Mouse (Mus musculus) forebrain, embryonic 13.5 days (tissue): ENCODE data around the gene Paics. TPM values are rescaled to one million over a fixed set of nuclear protein-coding genes. Genes with fewer than 3 reads are reported as not detected.
"Not testable (repeated sequence)": the region's sequence is repeated elsewhere in the genome, so short reads cannot be mapped to it uniquely, and the experiment has no call there.

ENCODE experiments used
- ATAC-seq: fragments of 200-750 bp; cut with Nextera tagmentation; 2 replicates; pipeline ENCODE4 v1.8.0; 2017
- H3K27ac ChIP-seq: fragments of 300-500 bp; sonication (generic); 2 replicates; pipeline ENCODE4 v1.5.1; 2015; ENCODE audit warnings: inconsistent platforms, mild to moderate bottlenecking, moderate library complexity
- H3K27me3 ChIP-seq: fragments of 300-500 bp; sonication (generic); 2 replicates; pipeline ENCODE4 v1.6.1; 2015; ENCODE audit warnings: mild to moderate bottlenecking, inconsistent platforms
- H3K36me3 ChIP-seq: fragments of 300-500 bp; sonication (generic); 2 replicates; pipeline ENCODE4 v1.6.1; 2015; ENCODE audit warnings: mild to moderate bottlenecking, inconsistent platforms; ENCODE audit not compliant: poor library complexity, severe bottlenecking
- H3K4me1 ChIP-seq: fragments of 300-500 bp; sonication (generic); 2 replicates; pipeline ENCODE4 v1.6.1; 2015; ENCODE audit warnings: inconsistent platforms
- H3K4me2 ChIP-seq: fragments of 300-500 bp; sonication (generic); 2 replicates; pipeline ENCODE4 v1.6.1; 2015; ENCODE audit warnings: inconsistent platforms, mild to moderate bottlenecking, moderate library complexity
- H3K4me3 ChIP-seq: fragments of 300-500 bp; sonication (generic); 2 replicates; pipeline ENCODE4 v1.5.1; 2015; ENCODE audit warnings: mild to moderate bottlenecking, inconsistent platforms
- H3K9ac ChIP-seq: fragments of 300-500 bp; sonication (generic); 2 replicates; pipeline ENCODE4 v1.6.1; 2015; ENCODE audit warnings: mild to moderate bottlenecking, inconsistent platforms
- H3K9me3 ChIP-seq: fragments of 300-500 bp; sonication (generic); replicated peaks from 2 replicates; pipeline ENCODE4 v1.6.1; 2016; ENCODE audit warnings: inconsistent platforms
- WGBS: fragments of 180-500 bp; shearing (Covaris S2); methylation state at CpG from one replicate; pipeline ENCODE4 v1.1.7; 2015; 5-methylcytosine and 5-hydroxymethylcytosine counted together
- polyA plus RNA-seq: library from polyadenylated mRNA; unstranded; fragments of >200 nt; fragmentation: Nextera tagmentation; extraction: Ambion mirVana; gene quantifications from 2 replicates; pipeline ENCODE4 v1.2.1, GENCODE M21; 2015

The Paics gene
- polyA plus RNA-seq: 312 and 332 TPM in 2 replicates

DNA sequence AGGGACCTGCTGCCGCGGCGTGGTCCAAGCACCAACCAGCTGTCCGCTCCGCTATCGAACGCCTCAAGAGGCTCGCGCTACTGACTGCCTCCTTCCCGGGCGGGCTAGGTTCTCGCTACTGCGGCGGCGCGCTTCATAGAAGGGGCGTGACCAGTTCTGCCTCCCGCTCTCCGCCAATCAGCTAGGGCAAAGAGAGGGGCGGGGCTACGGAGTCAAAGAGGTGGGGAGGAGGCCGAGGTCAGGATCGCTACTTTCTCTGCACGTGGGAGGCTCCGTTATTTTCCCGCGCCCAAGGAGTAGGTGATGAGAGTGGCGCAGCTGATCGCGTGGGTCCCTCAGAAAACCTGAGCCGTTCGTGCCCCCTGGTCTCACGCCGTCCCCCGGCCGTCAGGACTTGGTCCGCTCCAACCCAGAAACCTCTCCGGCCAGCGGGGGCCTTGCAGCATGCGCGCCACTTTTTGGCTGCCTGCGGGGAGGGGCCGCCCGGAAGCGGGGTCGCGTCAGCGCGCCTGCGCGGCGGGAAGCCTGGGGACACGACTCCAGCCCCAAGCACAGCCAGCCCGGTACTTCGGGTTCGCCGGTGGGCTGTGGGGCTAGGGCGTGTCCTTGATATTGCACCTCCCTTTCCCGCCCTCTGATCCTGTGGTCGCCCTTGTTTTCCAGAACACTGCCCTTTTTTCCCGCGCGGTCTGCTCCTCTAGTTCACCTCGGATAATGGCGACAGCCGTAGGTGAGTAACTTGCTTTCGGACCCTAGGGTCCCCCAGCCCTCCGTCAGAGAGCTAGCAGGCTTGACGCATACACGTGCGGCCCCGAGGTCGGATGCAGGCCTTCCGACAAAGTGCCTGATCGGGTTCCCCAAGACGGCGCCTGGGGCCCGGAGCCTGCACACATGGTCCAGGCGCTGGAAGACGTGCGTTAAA lies at the start of gene Paics, which contains the start of gene Ppat:
Gene Paics (plus strand): TSS at position 202 of the 922 bp plus-strand sequence.
Gene Ppat (minus strand): TSS at position 473 of the 922 bp plus-strand sequence.
- Histone ChIP-seq H3K36me3 (peaks cover 12% of the 10 kb centered on the region), H3K9me3 (no peaks in the 10 kb centered on the region), H3K9ac (peak within 1 kb of the TSS; percentile 81), H3K4me1 (peaks cover 43% of the 10 kb centered on the region), H3K27me3 (no peaks in the 10 kb centered on the region), H3K4me3 (peak within 1 kb of the TSS; percentile 75), H3K4me2 (peak within 1 kb of the TSS; percentile 94), H3K27ac (peak within 1 kb of the TSS; percentile 71)
- under 1% methylated on average over 81 of the region's 81 CpGs for WGBS
- peak; percentile 98 for ATAC-seq

- Histone ChIP-seq H3K36me3 (peaks cover 16% of the 10 kb centered on the region), H3K27ac (no peak overlapping the region), H3K9ac (no peak overlapping the region), H3K9me3 (no peaks in the 10 kb centered on the region), H3K4me2 (no peak overlapping the region), H3K4me3 (no peak overlapping the region), H3K4me1 (peaks cover 10% of the 10 kb centered on the region), H3K27me3 (no peaks in the 10 kb centered on the region)
- 87% methylated on average over 4 of the region's 4 CpGs for WGBS
- no peak for ATAC-seq
Measured at GRCm38 (mm10) chr5:76902131-76902530, 49.0 kb upstream of the Paics start.

DNA sequence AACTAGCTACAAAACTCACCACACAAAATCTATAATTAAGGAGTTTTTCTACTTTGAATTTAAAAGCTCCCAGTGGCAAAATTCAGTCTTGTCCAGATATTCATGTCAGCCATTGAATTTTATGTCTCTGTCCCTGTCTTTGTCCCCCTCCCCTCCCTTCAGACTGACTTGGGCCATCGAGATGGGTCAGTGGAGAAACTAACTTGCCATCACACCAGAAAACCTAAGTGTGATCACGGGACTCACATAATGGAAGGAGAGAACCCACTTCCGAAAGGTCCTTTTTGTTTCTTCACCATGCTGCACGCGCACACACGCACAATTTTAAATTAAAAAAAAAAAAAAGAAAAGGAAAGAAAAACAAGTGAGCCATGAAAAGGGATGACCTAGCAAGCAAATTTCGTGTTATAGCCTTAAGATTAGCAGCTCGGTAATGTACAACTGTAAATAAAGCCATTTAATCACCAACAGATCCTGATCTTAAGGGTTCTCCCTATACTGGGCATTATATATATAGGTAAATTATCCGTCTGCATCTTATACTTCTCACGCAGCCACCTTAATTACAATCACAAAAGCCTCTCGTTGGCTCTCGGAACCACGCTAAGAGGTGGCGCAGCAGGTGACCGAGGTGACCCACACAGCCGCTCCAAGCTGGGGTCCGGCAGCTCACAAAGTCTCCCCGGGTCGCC lies 46.2 kb upstream of the Paics start:
- peak overlapping the region; percentile 75 for H3K4me2 ChIP-seq
- peak overlapping the region; percentile 77 for H3K4me3 ChIP-seq
- peak overlapping the region; percentile 82 for H3K9ac ChIP-seq
- peak; percentile 76 for ATAC-seq
- peaks cover 10% of the 10 kb centered on the region for H3K4me1 ChIP-seq
- H3K27me3 ChIP-seq: no peaks in the 10 kb centered on the region
- WGBS: 3% methylated on average over 19 of the region's 19 CpGs
- peaks cover 10% of the 10 kb centered on the region; the same call in 1 of the 2 replicates for H3K36me3 ChIP-seq
- H3K9me3 ChIP-seq: no peaks in the 10 kb centered on the region
- H3K27ac ChIP-seq: peak overlapping the region; percentile 82

DNA sequence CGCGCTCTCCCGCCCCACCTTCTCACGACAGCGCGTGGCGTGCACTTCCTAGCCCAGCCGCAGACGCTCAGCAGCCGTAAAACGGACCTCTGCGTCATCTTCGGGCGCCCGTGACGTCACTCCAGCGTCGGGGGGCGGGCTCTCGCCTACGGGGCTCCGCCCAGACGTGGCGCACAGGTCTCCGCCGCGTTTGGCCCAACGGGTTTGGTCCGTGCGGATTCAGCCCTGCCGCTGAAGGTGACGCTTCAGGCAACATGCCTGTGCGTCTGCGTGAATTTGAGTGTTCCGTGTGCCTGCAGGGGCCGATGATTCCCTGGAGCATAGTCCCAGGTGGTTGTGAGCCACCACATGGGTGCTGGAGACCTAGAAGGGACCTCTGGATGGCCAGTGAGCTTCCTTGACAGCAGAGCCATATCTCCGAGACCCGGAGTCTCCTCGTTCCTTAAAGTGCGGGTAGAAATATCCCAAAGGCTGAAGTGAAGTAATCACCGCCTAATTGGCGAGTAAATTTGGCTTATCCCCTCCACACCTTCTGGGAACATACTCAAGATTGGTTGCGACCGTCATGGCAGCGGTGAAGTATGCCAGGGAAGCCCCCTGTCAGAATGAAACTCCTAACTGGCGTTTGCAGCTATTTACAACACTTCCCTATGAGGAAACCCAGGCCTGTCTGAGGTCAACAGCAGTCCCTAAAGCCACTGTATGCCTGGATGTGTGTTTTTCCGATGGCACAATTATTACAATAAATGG lies 45.5 kb upstream of the Paics start, which contains the start of gene Aasdh:
Gene Aasdh (minus strand): TSS at position 110 of the 750 bp plus-strand sequence.
- Histone ChIP-seq H3K27me3 (no peaks in the 10 kb centered on the region), H3K9ac (peak within 1 kb of the TSS; percentile 82), H3K9me3 (no peaks in the 10 kb centered on the region), H3K4me2 (peak within 1 kb of the TSS; percentile 75), H3K4me3 (peak within 1 kb of the TSS; percentile 77), H3K36me3 (peaks cover 10% of the 10 kb centered on the region; the same call in 1 of the 2 replicates), H3K4me1 (peaks cover 10% of the 10 kb centered on the region), H3K27ac (peak within 1 kb of the TSS; percentile 82)
- under 1% methylated on average over 47 of the region's 47 CpGs for WGBS
- ATAC-seq: peak; percentile 99

DNA sequence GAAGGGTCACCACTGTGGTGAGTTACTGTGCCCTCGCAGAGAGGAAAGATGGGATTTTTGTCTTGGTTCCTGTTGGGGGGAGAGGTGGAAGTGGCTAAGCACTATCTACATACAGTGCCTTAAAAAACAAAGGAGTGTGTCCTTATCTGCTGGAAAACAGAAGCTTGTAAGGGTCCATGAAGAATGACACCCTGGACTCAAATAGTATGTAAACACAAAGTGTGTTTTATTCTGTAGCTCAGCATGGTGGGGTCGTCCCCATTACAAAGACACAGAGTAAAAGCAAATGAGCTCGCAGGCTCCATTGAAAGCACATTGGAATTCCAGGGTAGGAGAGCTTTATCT lies 45.0 kb upstream of the Paics start:
- Histone ChIP-seq H3K9me3 (no peaks in the 10 kb centered on the region), H3K9ac (peak overlapping the region; percentile 82), H3K4me2 (peak overlapping the region; percentile 75), H3K4me3 (peak overlapping the region; percentile 77), H3K27ac (no peak overlapping the region), H3K4me1 (peaks cover 10% of the 10 kb centered on the region), H3K27me3 (no peaks in the 10 kb centered on the region), H3K36me3 (peaks cover 6% of the 10 kb centered on the region; the same call in 1 of the 2 replicates)
- WGBS: 28% methylated on average over 3 of the region's 3 CpGs
- ATAC-seq: no peak; the same call in 1 of the 2 replicates

DNA sequence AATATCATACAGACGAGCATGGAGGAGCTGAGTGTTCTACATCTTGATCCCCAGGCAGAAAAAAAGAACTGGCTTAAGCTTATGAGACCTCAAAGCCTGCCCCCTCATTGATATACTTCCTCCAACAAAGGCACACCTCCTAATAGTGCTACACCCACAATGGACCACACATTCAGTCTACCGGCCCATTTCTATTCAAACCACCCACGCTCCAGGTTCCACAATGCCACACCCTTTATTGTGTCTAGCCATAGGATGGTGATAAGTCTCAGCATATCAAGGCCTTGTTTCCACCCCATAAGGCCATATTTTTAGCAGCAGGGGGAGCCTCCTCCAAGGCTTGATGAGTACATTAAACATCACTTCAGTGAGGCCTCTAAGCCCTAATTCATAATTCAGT lies 40.3 kb upstream of the Paics start:
- H3K9ac ChIP-seq: no peak overlapping the region
- no peak overlapping the region for H3K27ac ChIP-seq
- H3K27me3 ChIP-seq: no peaks in the 10 kb centered on the region
- WGBS: 85% methylated on average over 3 of the region's 3 CpGs
- no peak overlapping the region for H3K4me3 ChIP-seq
- peaks cover 4% of the 10 kb centered on the region for H3K4me1 ChIP-seq
- H3K9me3 ChIP-seq: no peaks in the 10 kb centered on the region
- ATAC-seq: no peak
- peaks cover 16% of the 10 kb centered on the region for H3K36me3 ChIP-seq
- no peak overlapping the region for H3K4me2 ChIP-seq

DNA sequence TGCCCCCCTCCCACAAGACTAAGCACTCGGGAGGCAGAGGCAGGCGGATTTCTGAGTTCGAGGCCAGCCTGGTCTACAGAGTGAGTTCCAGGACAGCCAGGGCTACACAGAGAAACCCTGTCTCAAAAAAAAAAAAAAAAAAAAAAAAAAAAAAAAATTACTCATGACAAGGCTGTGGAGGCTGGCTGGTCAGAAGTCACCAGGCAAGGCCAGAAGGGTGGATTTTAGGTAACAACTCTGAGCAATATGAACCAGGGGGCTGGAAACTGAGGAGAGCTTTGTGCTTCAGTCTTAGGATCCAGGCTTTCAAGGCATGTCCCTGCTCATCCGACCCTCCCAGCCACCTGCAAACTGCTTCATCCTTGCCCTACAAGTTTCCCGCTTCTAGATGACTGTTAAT lies 38.6 kb upstream of the Paics start:
- H3K27ac ChIP-seq, H3K9me3 ChIP-seq, H3K4me2 ChIP-seq, H3K9ac ChIP-seq, ATAC-seq, H3K4me3 ChIP-seq, H3K4me1 ChIP-seq, H3K27me3 ChIP-seq: not testable (repeated sequence)
- 91% methylated on average over 5 of the region's 5 CpGs for WGBS
- peaks cover 24% of the 10 kb centered on the region for H3K36me3 ChIP-seq

- Histone ChIP-seq H3K27me3 (no peaks in the 10 kb centered on the region), H3K36me3 (peaks cover 77% of the 10 kb centered on the region), H3K4me2 (no peak overlapping the region), H3K4me1 (no peaks in the 10 kb centered on the region), H3K9me3 (peaks cover 11% of the 10 kb centered on the region), H3K4me3 (no peak overlapping the region), H3K9ac (no peak overlapping the region), H3K27ac (no peak overlapping the region)
- 94% methylated on average over 4 of the region's 4 CpGs for WGBS
- ATAC-seq: no peak
Measured at GRCm38 (mm10) chr5:76922833-76923232, 28.3 kb upstream of the Paics start.

GRCm38 (mm10) chr5:76923428-76923827 lies 27.7 kb upstream of the Paics start:
- 81% methylated on average over 13 of the region's 13 CpGs for WGBS
- H3K27me3 ChIP-seq: no peaks in the 10 kb centered on the region
- ATAC-seq: no peak

GRCm38 (mm10) chr5:76924296-76924695 lies 26.8 kb upstream of the Paics start:
- Histone ChIP-seq H3K36me3 (peaks cover 73% of the 10 kb centered on the region), H3K4me1 (no peaks in the 10 kb centered on the region), H3K9me3 (peaks cover 15% of the 10 kb centered on the region), H3K9ac (no peak overlapping the region), H3K4me2 (no peak overlapping the region), H3K27me3 (no peaks in the 10 kb centered on the region), H3K4me3 (no peak overlapping the region), H3K27ac (no peak overlapping the region)
- no peak for ATAC-seq
- WGBS: 48% methylated on average over 1 of the region's 1 CpGs

More at GRCm38 (mm10) chr5:76923428-76923827, 27.7 kb upstream of the Paics start:
- no peak overlapping the region for H3K27ac ChIP-seq
- H3K9me3 ChIP-seq: peaks cover 11% of the 10 kb centered on the region
- H3K36me3 ChIP-seq: peaks cover 73% of the 10 kb centered on the region
- no peaks in the 10 kb centered on the region for H3K4me1 ChIP-seq
- H3K4me2 ChIP-seq: no peak overlapping the region
- H3K4me3 ChIP-seq: no peak overlapping the region
- no peak overlapping the region for H3K9ac ChIP-seq

DNA sequence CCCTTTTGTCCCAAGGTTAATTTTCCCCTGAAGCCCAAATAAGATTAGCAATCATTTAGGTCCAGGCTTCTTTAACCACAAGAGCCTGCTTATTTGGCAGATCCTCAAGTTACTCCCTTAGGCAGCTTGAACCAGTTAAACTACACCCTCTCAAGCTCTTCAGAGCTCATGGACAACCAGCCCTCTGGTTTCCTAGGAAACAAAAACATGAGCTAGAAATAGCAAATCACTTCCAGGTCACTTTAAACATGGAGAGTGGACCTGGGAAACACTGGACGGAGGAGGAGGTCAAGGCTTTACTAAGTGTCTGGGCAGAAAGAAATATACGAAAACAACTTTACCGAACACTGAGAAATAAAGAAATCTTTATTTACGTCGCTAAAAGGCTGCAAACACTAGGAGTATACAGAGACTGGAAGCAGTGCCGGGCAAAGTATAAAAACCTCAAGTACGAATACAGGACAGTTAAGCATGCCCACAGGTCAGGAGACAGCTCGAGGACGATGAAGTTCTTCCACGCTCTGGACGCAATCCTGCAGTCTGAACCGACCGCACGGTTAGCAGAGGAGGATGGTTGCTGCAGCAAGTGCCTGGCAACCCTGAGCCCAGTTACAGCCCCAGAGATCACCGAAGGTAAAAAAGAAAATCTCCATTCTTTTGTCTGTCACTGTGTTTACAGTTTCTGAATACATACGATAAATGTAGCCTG lies 22.8 kb upstream of the Paics start:
- H3K27me3 ChIP-seq: no peaks in the 10 kb centered on the region
- H3K9me3 ChIP-seq: peaks cover 15% of the 10 kb centered on the region
- 91% methylated on average over 16 of the region's 16 CpGs for WGBS
- H3K4me3 ChIP-seq: no peak overlapping the region
- ATAC-seq: no peak
- H3K4me1 ChIP-seq: no peaks in the 10 kb centered on the region
- H3K36me3 ChIP-seq: peaks cover 53% of the 10 kb centered on the region
- H3K4me2 ChIP-seq: no peak overlapping the region
- no peak overlapping the region for H3K9ac ChIP-seq
- no peak overlapping the region for H3K27ac ChIP-seq
